Mouse (Mus musculus) hindbrain, embryonic 15.5 days (tissue): ENCODE measurements around the gene Lrp11. TPM values are rescaled to one million over a fixed set of nuclear protein-coding genes. Genes with fewer than 3 reads are reported as not detected.

Experiments
- ATAC-seq: fragments of 200-750 bp; cut with Nextera tagmentation; 2 replicates; pipeline ENCODE4 v1.8.0; 2017; ENCODE audit warnings: low read depth, moderate number of reproducible peaks, moderate TSS enrichment; ENCODE audit not compliant: low FRiP score
- H3K27ac ChIP-seq: fragments of 300-500 bp; sonication (generic); replicated peaks from 2 replicates; pipeline ENCODE4 v1.5.1; 2015; ENCODE audit warnings: mild to moderate bottlenecking, inconsistent platforms
- H3K27me3 ChIP-seq: fragments of 300-500 bp; sonication (generic); 2 replicates; pipeline ENCODE4 v1.6.1; 2015; ENCODE audit warnings: control low read depth, inconsistent platforms
- H3K36me3 ChIP-seq: fragments of 300-500 bp; sonication (generic); 2 replicates; pipeline ENCODE4 v1.6.1; 2015; ENCODE audit warnings: control low read depth, inconsistent platforms
- H3K4me1 ChIP-seq: fragments of 300-500 bp; sonication (generic); replicated peaks from 2 replicates; pipeline ENCODE4 v1.6.1; 2015; ENCODE audit warnings: control low read depth, inconsistent platforms
- H3K4me2 ChIP-seq: fragments of 300-500 bp; sonication (generic); 2 replicates; pipeline ENCODE4 v1.6.1; 2015; ENCODE audit warnings: moderate library complexity, mild to moderate bottlenecking, inconsistent platforms
- H3K4me3 ChIP-seq: fragments of 300-500 bp; sonication (generic); 2 replicates; pipeline ENCODE4 v1.5.1; 2015; ENCODE audit warnings: mild to moderate bottlenecking, inconsistent platforms
- H3K9ac ChIP-seq: fragments of 300-500 bp; sonication (generic); 2 replicates; pipeline ENCODE4 v1.6.1; 2015; ENCODE audit warnings: inconsistent platforms
- H3K9me3 ChIP-seq: fragments of 300-500 bp; sonication (generic); 2 replicates; pipeline ENCODE4 v1.6.1; 2016; ENCODE audit warnings: control low read depth, inconsistent platforms
- WGBS: fragments of 180-500 bp; shearing (Covaris S2); methylation state at CpG from one replicate; pipeline ENCODE4 v1.1.7; 2015; 5-methylcytosine and 5-hydroxymethylcytosine counted together
- polyA plus RNA-seq: library from polyadenylated mRNA; unstranded; fragments of >200 nt; fragmentation: Nextera tagmentation; extraction: Ambion mirVana; gene quantifications from 2 replicates; pipeline ENCODE4 v1.2.1, GENCODE M21; 2015

The Lrp11 gene
- polyA plus RNA-seq = 42.9 and 48.5 TPM in 2 replicates

DNA sequence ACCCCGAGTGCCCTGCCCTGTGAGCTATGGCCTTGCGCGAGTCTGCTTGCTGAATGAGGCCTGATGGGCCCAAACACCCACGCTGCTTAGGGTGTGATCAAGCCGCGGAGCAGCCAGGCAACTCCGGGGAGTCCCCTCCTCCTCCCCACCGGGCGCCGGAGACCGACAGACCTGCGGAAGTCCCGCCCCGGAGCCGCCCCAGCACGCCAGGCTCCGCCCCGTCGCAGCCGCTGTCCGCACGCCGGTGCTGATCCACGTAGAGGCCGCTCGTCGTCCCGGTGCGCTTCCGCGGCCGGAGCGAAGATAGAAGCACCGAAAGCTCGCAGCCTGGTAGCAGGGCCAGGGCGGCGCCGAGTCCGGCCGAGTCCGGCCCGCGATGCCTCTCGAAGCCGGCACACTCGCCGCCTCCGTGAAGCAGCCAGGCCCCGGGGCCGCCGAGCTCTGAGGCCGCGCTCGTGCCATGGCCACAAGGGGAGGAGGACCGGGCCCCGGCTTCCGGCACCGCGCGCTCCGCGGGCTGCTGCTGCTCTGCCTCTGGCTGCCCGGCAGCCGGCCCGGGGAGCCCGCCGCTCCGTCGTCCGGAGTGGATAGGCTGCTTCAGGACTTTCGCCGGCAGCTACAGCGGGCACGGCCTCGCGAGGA lies at the start of gene Lrp11:
Gene Lrp11 (plus strand): TSS at position 209 of the 642 bp plus-strand sequence.
- peak; percentile 96 for ATAC-seq
- WGBS = under 1% methylated on average over 71 of the region's 76 CpGs
- no peaks in the 10 kb centered on the region for H3K9me3 ChIP-seq
- no peaks in the 10 kb centered on the region for H3K36me3 ChIP-seq
- peak within 1 kb of the TSS; percentile 86 for H3K4me2 ChIP-seq
- peak within 1 kb of the TSS; percentile 81 for H3K4me3 ChIP-seq
- H3K9ac ChIP-seq = peak within 1 kb of the TSS; percentile 75
- peak within 1 kb of the TSS; percentile 89 for H3K27ac ChIP-seq
- H3K4me1 ChIP-seq = peaks cover 28% of the 10 kb centered on the region
- H3K27me3 ChIP-seq = no peaks in the 10 kb centered on the region

DNA sequence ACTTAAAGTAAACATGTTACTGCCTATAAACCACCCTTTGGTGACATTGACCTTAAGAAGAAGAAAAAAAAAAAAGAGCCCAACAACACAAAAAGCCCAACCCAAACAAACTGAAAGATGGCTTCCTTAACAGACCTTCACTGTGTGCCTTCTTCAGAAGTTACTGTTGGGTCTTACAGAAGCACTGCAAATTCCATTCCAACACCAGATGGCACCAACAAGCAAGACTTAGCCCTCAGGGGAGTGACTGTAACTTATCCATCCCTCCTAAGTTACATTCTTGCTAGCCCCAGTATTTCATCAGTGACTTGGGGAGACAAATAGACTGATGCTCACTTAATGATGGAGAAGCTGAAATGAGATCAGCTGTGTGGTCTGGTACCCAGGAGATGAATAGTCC lies 11.6 kb upstream of the Lrp11 start:
- Histone ChIP-seq H3K27me3 (no peaks in the 10 kb centered on the region), H3K36me3 (no peaks in the 10 kb centered on the region), H3K4me2 (no peak overlapping the region)

DNA sequence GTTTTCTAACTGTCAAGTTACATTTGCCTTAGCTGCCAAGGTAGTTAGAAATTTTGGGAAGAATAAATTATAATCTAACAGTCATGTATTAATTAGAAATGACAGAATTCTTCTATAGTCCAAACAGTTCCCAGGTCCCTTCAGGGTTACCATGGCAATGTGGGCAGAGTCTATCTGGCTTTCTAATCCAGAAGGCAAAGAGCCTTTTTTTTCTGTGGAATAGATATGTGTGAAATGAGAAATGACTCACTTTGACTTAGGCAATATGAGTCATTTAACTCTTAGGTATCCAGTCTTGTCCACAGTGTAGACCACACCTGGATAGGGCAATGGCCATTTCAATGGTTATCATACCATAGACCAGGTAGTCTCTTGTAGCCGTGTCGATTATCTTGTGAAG lies 8.2 kb upstream of the Lrp11 start:
- WGBS = 89% methylated on average over 2 of the region's 2 CpGs

More for the DNA sequence above, 11.6 kb upstream of the Lrp11 start:
- no peak for ATAC-seq
- peaks cover 3% of the 10 kb centered on the region; the same call in 1 of the 2 replicates for H3K4me1 ChIP-seq
- H3K9ac ChIP-seq = no peak overlapping the region
- no peak overlapping the region for H3K27ac ChIP-seq
- H3K9me3 ChIP-seq = no peaks in the 10 kb centered on the region
- no peak overlapping the region for H3K4me3 ChIP-seq

DNA sequence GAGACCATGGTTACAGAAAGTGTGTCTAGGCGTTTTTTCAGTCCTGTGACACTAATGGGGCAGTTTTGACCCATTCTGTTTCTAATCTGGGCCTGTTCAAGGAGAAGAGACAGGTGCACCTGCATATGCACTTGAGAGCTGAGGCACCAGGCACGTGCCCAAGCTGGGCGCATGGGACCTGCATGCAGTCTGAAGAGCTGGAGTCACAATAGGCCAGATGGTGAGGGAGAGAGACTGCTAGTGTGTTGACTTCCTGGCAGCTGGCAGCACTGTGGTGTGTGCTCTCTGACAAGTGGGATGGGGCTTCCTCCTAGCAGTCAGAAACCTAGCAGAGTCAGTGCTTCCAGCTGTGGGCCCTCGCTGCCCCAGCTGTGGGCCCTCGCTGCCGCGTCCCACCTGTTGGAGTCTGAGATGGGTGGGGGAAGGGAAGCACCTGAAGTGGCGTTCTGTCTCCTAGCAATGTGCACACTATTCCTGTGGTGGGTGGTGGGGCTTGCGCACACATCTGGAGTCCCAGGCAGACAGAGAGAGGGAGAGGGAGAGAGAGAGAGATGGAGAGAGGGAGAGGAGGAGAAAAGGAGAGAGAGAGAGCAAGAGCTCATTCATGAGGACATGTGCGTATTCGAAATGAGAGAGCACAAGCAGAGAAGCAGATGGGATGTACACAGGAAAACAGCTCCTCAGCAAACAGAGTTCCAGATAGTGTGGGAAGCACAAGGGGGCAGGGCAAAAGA lies 7.3 kb upstream of the Lrp11 start:
- ATAC-seq = peak; percentile 79
- peaks cover 3% of the 10 kb centered on the region; the same call in 1 of the 2 replicates for H3K4me1 ChIP-seq
- no peaks in the 10 kb centered on the region for H3K27me3 ChIP-seq
- H3K27ac ChIP-seq = no peak overlapping the region
- no peak overlapping the region for H3K9ac ChIP-seq
- 41% methylated on average over 11 of the region's 11 CpGs for WGBS
- H3K36me3 ChIP-seq = no peaks in the 10 kb centered on the region
- no peak overlapping the region for H3K4me2 ChIP-seq
- no peak overlapping the region for H3K4me3 ChIP-seq
- no peaks in the 10 kb centered on the region for H3K9me3 ChIP-seq

More for the DNA sequence above, 8.2 kb upstream of the Lrp11 start:
- H3K4me1 ChIP-seq = peaks cover 3% of the 10 kb centered on the region; the same call in 1 of the 2 replicates
- no peaks in the 10 kb centered on the region for H3K9me3 ChIP-seq
- no peak overlapping the region for H3K27ac ChIP-seq
- ATAC-seq = no peak
- no peak overlapping the region for H3K4me3 ChIP-seq
- H3K9ac ChIP-seq = no peak overlapping the region
- no peaks in the 10 kb centered on the region for H3K36me3 ChIP-seq
- no peaks in the 10 kb centered on the region for H3K27me3 ChIP-seq
- no peak overlapping the region for H3K4me2 ChIP-seq

DNA sequence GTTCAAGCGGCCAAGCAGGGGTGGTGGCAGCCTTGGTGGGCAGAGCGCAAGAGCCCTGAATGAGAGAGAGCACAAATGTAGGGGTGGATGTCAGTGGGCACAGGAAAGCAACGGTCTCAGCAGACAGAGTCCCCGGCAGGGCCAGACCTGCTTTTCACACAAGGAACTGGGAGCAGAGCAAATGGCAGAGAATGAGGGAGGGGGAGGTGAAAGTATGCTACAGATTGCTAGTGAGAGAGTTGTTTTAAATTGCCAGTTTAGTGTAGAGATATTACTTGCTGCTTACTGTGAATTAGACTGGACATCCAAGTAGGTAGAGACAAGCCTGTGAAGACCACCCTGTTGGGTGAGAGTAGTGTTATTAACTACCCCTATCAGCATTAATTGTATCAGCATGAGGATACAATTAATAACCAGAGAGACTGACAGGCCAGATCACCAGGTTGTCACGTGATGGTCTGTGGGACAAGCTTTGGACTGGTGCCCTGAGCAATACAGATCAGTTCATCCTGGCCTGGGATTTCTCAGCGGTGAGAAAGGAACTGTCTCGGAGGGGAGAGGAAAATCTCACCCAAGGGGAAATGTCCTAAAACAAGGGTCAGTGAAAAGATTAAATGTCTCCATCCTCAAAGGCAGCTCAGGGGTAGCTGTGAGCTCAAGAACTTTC lies 6.6 kb upstream of the Lrp11 start:
- Histone ChIP-seq H3K27me3 (no peaks in the 10 kb centered on the region), H3K9ac (no peak overlapping the region), H3K27ac (no peak overlapping the region), H3K4me3 (no peak overlapping the region), H3K4me2 (no peak overlapping the region), H3K36me3 (no peaks in the 10 kb centered on the region), H3K4me1 (peaks cover 3% of the 10 kb centered on the region; the same call in 1 of the 2 replicates), H3K9me3 (no peaks in the 10 kb centered on the region)
- 52% methylated on average over 7 of the region's 7 CpGs for WGBS
- no peak for ATAC-seq

DNA sequence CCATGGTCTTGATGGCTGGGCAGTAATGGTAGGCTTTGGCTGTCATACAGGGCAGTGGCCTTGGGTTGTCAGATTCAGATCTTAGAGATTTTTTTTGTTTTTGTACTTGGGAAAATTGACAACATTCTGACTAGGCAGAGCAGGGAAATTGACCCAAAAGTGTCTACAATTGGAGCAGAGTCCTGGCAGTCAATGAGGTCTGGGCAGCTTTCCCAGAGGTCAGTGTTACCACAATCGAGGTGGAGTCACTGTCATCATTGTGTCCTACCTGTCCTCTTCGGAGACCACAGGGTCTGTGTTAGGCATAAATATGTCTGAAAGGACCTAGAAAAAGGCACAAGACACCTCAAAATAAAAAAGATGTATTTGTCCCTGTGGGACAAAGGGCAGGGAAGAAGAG lies 2.8 kb upstream of the Lrp11 start:
- ATAC-seq = no peak
- Histone ChIP-seq H3K36me3 (no peaks in the 10 kb centered on the region), H3K27me3 (no peaks in the 10 kb centered on the region), H3K9ac (no peak overlapping the region), H3K4me1 (peaks cover 22% of the 10 kb centered on the region), H3K27ac (no peak overlapping the region), H3K4me3 (no peak overlapping the region), H3K4me2 (no peak overlapping the region), H3K9me3 (no peaks in the 10 kb centered on the region)
- WGBS = 78% methylated on average over 2 of the region's 2 CpGs

DNA sequence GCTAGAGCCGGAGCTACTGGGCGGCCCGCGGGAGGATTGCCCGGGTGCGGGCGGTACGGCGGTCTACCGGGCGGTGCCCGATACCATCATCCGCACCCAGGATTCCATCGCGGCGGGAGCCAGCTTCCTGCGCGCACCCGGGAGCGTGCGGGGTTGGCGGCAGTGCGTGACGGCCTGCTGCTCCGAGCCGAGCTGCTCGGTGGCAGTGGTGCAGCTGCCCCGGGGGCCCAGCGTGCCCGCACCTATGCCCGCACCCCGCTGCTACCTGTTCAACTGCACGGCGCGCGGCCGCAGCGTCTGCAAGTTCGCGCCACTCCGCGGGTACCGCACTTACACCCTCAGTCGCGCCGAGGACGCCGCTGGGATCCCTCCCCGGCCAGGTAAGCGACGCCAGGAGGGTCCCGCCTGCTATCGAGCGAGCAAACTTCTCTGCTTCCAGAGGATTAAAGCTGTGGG lies 662 bp downstream of the Lrp11 start:
- peak overlapping the region; percentile 81 for H3K4me3 ChIP-seq
- WGBS = under 1% methylated on average over 54 of the region's 54 CpGs
- no peaks in the 10 kb centered on the region for H3K36me3 ChIP-seq
- ATAC-seq = no peak; the same call in 1 of the 2 replicates
- peak overlapping the region; percentile 89 for H3K27ac ChIP-seq
- H3K4me2 ChIP-seq = peak overlapping the region; percentile 86
- peak overlapping the region; percentile 75 for H3K9ac ChIP-seq
- no peaks in the 10 kb centered on the region for H3K27me3 ChIP-seq
- H3K4me1 ChIP-seq = peaks cover 28% of the 10 kb centered on the region
- H3K9me3 ChIP-seq = no peaks in the 10 kb centered on the region

DNA sequence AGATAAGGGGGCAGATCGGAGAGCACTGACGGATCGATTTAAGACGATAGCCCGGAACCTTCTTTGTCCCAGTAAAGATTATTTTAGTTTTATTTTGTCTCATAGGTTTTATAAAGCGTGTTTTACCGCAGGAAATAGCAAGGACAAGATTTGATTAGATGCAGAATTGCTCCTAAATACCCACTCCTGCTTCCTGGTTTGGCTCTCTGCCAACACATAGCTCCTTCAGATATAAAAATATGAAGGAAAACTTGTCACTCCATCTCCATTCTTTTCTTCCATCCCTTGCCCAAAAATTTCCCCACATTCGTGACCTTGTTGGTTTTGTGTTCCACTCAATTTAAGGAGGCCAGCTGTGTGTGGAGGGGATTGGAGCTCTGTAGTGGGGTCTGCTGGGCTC lies 1.2 kb downstream of the Lrp11 start:
- 4% methylated on average over 8 of the region's 8 CpGs for WGBS

DNA sequence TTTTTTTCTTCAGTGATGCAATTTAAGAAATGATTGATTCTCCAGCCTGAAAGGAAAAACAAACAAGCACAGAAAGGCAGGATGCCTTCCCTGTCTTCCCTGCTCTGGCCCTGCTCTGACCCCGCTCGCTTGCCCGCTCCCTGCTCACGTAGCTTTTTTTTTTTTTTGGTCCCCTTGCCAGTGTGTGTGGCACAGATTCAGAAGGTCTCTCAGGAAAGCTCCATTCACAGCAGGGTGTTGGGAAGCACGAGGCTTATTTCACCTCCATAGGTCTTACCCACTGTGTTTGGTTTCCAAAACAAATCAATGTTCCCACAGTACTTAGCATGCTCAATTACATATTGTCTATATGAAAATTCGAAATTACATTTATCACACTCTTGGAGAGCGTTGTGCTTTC lies 5.2 kb downstream of the Lrp11 start:
- H3K4me2 ChIP-seq = no peak overlapping the region
- peaks cover 23% of the 10 kb centered on the region for H3K4me1 ChIP-seq
- no peaks in the 10 kb centered on the region for H3K9me3 ChIP-seq
- no peak for ATAC-seq
- H3K36me3 ChIP-seq = no peaks in the 10 kb centered on the region
- no peaks in the 10 kb centered on the region for H3K27me3 ChIP-seq
- WGBS = 44% methylated on average over 7 of the region's 7 CpGs
- no peak overlapping the region for H3K4me3 ChIP-seq
- H3K9ac ChIP-seq = no peak overlapping the region
- H3K27ac ChIP-seq = no peak overlapping the region

More for the DNA sequence above, 1.2 kb downstream of the Lrp11 start:
- peak overlapping the region; percentile 81 for H3K4me3 ChIP-seq
- H3K9me3 ChIP-seq = no peaks in the 10 kb centered on the region
- peak overlapping the region; percentile 75 for H3K9ac ChIP-seq
- H3K27ac ChIP-seq = no peak overlapping the region
- ATAC-seq = no peak
- H3K36me3 ChIP-seq = no peaks in the 10 kb centered on the region
- H3K27me3 ChIP-seq = no peaks in the 10 kb centered on the region
- peak overlapping the region; percentile 86 for H3K4me2 ChIP-seq
- peaks cover 28% of the 10 kb centered on the region for H3K4me1 ChIP-seq

DNA sequence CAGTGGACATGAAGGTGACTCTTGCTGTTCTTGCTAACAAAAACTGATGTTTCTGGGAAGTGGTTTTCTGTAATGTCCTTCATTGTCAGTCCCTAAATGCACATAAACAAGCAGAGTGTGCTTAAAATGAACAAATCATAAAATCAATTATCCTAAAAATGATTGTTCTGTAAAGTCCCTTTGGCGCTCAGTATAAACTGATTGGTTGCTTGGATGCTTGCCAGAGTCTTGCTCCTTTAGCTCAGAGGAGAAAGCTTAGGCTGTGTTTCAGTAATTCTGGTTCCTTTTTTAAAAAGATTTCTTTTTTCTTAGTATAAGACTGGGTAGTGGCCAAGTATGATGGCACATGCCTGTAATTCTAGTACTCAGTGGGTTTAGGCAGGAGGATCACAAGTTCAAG lies 6.7 kb downstream of the Lrp11 start:
- no peak overlapping the region for H3K4me3 ChIP-seq
- no peaks in the 10 kb centered on the region for H3K27me3 ChIP-seq

DNA sequence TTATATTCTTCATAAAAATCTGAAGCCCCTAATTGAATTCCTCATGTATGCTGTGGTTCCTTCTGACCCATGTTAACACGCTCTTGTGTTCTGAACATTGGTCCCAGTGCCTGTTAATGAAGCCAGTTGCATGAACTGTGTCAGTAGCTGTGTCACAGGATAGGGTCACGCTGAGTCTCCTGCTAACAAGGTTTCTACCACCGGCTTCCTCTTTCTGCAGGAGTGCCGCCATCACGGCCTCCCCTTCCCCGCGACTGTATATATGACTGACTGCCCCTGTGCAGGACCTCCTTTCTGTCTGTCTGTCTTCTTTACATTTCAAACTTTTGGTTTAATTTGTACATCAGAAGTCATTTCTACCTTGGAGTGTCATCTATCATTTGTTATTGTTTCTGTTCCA lies 8.6 kb downstream of the Lrp11 start:
- Histone ChIP-seq H3K4me1 (no peaks in the 10 kb centered on the region; the same call in 1 of the 2 replicates), H3K27me3 (no peaks in the 10 kb centered on the region), H3K36me3 (no peaks in the 10 kb centered on the region), H3K9ac (no peak overlapping the region), H3K9me3 (no peaks in the 10 kb centered on the region), H3K27ac (no peak overlapping the region), H3K4me3 (no peak overlapping the region), H3K4me2 (no peak overlapping the region)
- ATAC-seq = no peak
- 88% methylated on average over 7 of the region's 7 CpGs for WGBS

More for the DNA sequence above, 6.7 kb downstream of the Lrp11 start:
- ATAC-seq = no peak
- WGBS = 70% methylated on average over 1 of the region's 1 CpGs
- no peaks in the 10 kb centered on the region for H3K36me3 ChIP-seq
- H3K4me2 ChIP-seq = no peak overlapping the region
- no peaks in the 10 kb centered on the region for H3K9me3 ChIP-seq
- H3K9ac ChIP-seq = no peak overlapping the region
- H3K4me1 ChIP-seq = peaks cover 13% of the 10 kb centered on the region
- H3K27ac ChIP-seq = no peak overlapping the region

DNA sequence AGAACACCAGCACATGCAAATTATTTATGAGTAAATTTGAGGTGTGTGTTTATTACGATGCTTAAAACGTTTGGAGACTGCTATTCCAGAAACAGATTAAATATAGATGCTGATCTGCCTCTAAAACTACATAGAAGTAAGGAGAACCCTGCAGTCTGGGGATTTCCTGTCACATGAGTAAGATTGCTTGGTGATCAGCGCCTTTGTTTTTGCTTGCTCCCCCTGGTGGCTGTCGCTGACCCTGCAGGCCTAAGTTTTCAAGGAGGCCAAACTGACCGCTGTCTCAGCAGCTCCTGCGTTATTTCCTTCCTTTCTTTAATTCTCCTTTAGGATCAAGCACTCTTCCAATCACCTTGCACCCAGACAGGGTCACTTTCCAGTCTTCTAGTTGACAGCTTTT lies 11.0 kb downstream of the Lrp11 start:
- no peak overlapping the region for H3K9ac ChIP-seq
- H3K36me3 ChIP-seq = no peaks in the 10 kb centered on the region
- no peak for ATAC-seq
- no peaks in the 10 kb centered on the region for H3K27me3 ChIP-seq
- no peaks in the 10 kb centered on the region for H3K4me1 ChIP-seq
- 16% methylated on average over 6 of the region's 6 CpGs for WGBS
- no peak overlapping the region for H3K4me3 ChIP-seq
- no peaks in the 10 kb centered on the region for H3K9me3 ChIP-seq
- no peak overlapping the region for H3K4me2 ChIP-seq
- no peak overlapping the region for H3K27ac ChIP-seq
